Mouse (Mus musculus) MEL (cell line): ENCODE results near the gene Raph1.

Experiments used
- CTCF ChIP-seq, 3 experiments: IDR thresholded peaks in 2 of 3; conservative IDR thresholded peaks in 1 of 3; 2 replicates each; pipeline ENCODE4 v1.5.1; 2011 to 2012; ENCODE audit warnings: low read length in 3 of 3, low read depth in 2 of 3, mild to moderate bottlenecking in 2 of 3, improper control_type of control experiment in 1 of 3, inconsistent platforms in 1 of 3, mixed read lengths in 1 of 3, moderate library complexity in 1 of 3; ENCODE audit not compliant: control insufficient read depth in 1 of 3, insufficient read depth in 1 of 3, poor library complexity in 1 of 3, severe bottlenecking in 1 of 3
- EP300 ChIP-seq, 2 experiments: IDR thresholded peaks; 2 replicates each; pipeline ENCODE4 v1.6.1; 2011; ENCODE audit warnings: improper control_type of control experiment in 2 of 2, low read length in 2 of 2, low read depth in 1 of 2, mild to moderate bottlenecking in 1 of 2
- USF1 ChIP-seq: IDR thresholded peaks from 2 replicates; pipeline ENCODE4 v1.6.1; 2014; ENCODE audit warnings: low read depth, mild to moderate bottlenecking, inconsistent platforms, low read length, improper control_type of control experiment, moderate library complexity

- no peak for TF ChIP-seq USF1
- no peak for TF ChIP-seq CTCF (IDR thresholded peaks at IDR 0.05 in 2 of 3, conservative IDR thresholded peaks at IDR 0.05 in 1 of 3; ENCODE audit: control insufficient read depth in 1 of 3, insufficient read depth in 1 of 3, low read depth in 2 of 3, low read length in 3 of 3, poor library complexity in 1 of 3, severe bottlenecking in 1 of 3)
- no peak for TF ChIP-seq EP300 (IDR thresholded peaks at IDR 0.05; ENCODE audit: low read depth in 1 of 2, low read length in 2 of 2)
These were observed 56.3 kb downstream of the Raph1 start for GRCm38 (mm10) chr1:60510584-60510983.
